Mouse (Mus musculus): ENCODE data around the gene Cdc34. TPM values are rescaled to one million over a fixed set of nuclear protein-coding genes. Genes with fewer than 3 reads are reported as not detected.

Gene Cdc34
- 10 to 100 TPM; 50.9 to 77.7 (median 69.2) TPM for total RNA-seq (2022)

- peak; percentile 100 for DNase-seq
Observed at GRCm38 (mm10) chr10:79681591-79682245, at the start of gene Cdc34. TSS of gene Cdc34 (plus strand) at chr10:79682195.

GRCm38 (mm10) chr10:79633006-79633777, 48.8 kb upstream of the Cdc34 start:
- DNase-seq, result peak; percentile 41

GRCm38 (mm10) chr10:79636287-79636686, 45.7 kb upstream of the Cdc34 start:
- DNase-seq, result no peak

- no peak for DNase-seq
Observed at GRCm38 (mm10) chr10:79637128-79638110, 44.6 kb upstream of the Cdc34 start, which contains the start of gene Shc2. TSS of gene Shc2 (minus strand) at chr10:79637918.

GRCm38 (mm10) chr10:79638486-79639204, 43.4 kb upstream of the Cdc34 start:
- DNase-seq, result no peak

- no peak for DNase-seq
Observed at GRCm38 (mm10) chr10:79645711-79646110, 36.3 kb upstream of the Cdc34 start, which contains the start of gene Odf3l2. TSS of gene Odf3l2 (minus strand) at chr10:79645738.

GRCm38 (mm10) chr10:79649070-79649751, 32.8 kb upstream of the Cdc34 start:
- DNase-seq, result no peak

GRCm38 (mm10) chr10:79652789-79653188, 29.2 kb upstream of the Cdc34 start:
- no peak for DNase-seq

GRCm38 (mm10) chr10:79654946-79655395, 27.0 kb upstream of the Cdc34 start:
- DNase-seq, result no peak

- no peak for DNase-seq
Observed at GRCm38 (mm10) chr10:79658829-79659228, 23.2 kb upstream of the Cdc34 start.

GRCm38 (mm10) chr10:79660298-79660697, 21.7 kb upstream of the Cdc34 start:
- no peak for DNase-seq

GRCm38 (mm10) chr10:79661861-79662260, 20.1 kb upstream of the Cdc34 start:
- DNase-seq, result no peak

- DNase-seq, result no peak
Observed at GRCm38 (mm10) chr10:79664131-79664665, 17.8 kb upstream of the Cdc34 start, which contains the start of gene Madcam1. TSS of gene Madcam1 (plus strand) at chr10:79664559.

GRCm38 (mm10) chr10:79665051-79665450, 16.9 kb upstream of the Cdc34 start:
- no peak for DNase-seq

GRCm38 (mm10) chr10:79666493-79666892, 15.5 kb upstream of the Cdc34 start:
- DNase-seq, result no peak

- DNase-seq, result no peak
Observed at GRCm38 (mm10) chr10:79668076-79668475, 13.9 kb upstream of the Cdc34 start.

GRCm38 (mm10) chr10:79668771-79669575, 13.0 kb upstream of the Cdc34 start, which contains the start of gene Tpgs1:
TSS of gene Tpgs1 (plus strand) at chr10:79669369.
- DNase-seq, result peak; percentile 86

- DNase-seq, result peak; percentile 65
Observed at GRCm38 (mm10) chr10:79669576-79670057, 12.4 kb upstream of the Cdc34 start.

GRCm38 (mm10) chr10:79670071-79670888, 11.7 kb upstream of the Cdc34 start:
- DNase-seq, result no peak
